Mouse (Mus musculus): ENCODE data around the gene Ston2. TPM values are rescaled to one million over a fixed set of nuclear protein-coding genes. Genes with fewer than 3 reads are reported as not detected.

Gene Ston2
- polyA plus RNA-seq, 1 experiment from 2014 or later, result 6.8 TPM

- ATAC-seq (ENCODE audit: low read depth), result no peak
- 52% methylated on average over 7 of the region's 7 CpGs for WGBS
- no peak overlapping the region for H3K27ac ChIP-seq (replicated peaks)
Measured at GRCm38 (mm10) chr12:91640712-91641111, 147.5 kb downstream of the Ston2 start.

GRCm38 (mm10) chr12:91638351-91638750, 149.8 kb downstream of the Ston2 start:
- no peak overlapping the region for H3K9ac ChIP-seq
- H3K27ac ChIP-seq (replicated peaks), result no peak overlapping the region
- H3K4me1 ChIP-seq (replicated peaks), result peaks cover 23% of the 10 kb centered on the region
- H3K4me3 ChIP-seq, result no peak overlapping the region
- no peak for ATAC-seq (ENCODE audit: low read depth)
- H3K27me3 ChIP-seq, result no peaks in the 10 kb centered on the region
- H3K4me2 ChIP-seq, result no peak overlapping the region
- WGBS, result 83% methylated on average over 3 of the region's 3 CpGs
- no peaks in the 10 kb centered on the region for H3K9me3 ChIP-seq
- no peaks in the 10 kb centered on the region for H3K36me3 ChIP-seq

More at GRCm38 (mm10) chr12:91640712-91641111, 147.5 kb downstream of the Ston2 start:
- no peak overlapping the region for H3K4me2 ChIP-seq
- no peaks in the 10 kb centered on the region for H3K36me3 ChIP-seq
- H3K4me3 ChIP-seq, result no peak overlapping the region
- H3K4me1 ChIP-seq (replicated peaks), result peaks cover 24% of the 10 kb centered on the region
- H3K27me3 ChIP-seq, result no peaks in the 10 kb centered on the region
- H3K9me3 ChIP-seq, result no peaks in the 10 kb centered on the region
- H3K9ac ChIP-seq, result no peak overlapping the region

- 48% methylated on average over 12 of the region's 12 CpGs for WGBS
- peaks cover 14% of the 10 kb centered on the region for H3K4me1 ChIP-seq (replicated peaks)
- no peak overlapping the region for H3K4me2 ChIP-seq
- H3K9ac ChIP-seq, result no peak overlapping the region
- no peaks in the 10 kb centered on the region for H3K36me3 ChIP-seq
- no peaks in the 10 kb centered on the region for H3K27me3 ChIP-seq
- H3K9me3 ChIP-seq, result 0 out of 2 replicates have a peak, but pooled peaks cover 3% of the 10 kb centered on the region
- ATAC-seq (ENCODE audit: low read depth), result no peak
- H3K27ac ChIP-seq (replicated peaks), result no peak overlapping the region
- no peak overlapping the region for H3K4me3 ChIP-seq
Measured at GRCm38 (mm10) chr12:91637136-91637909, 150.9 kb downstream of the Ston2 start.

GRCm38 (mm10) chr12:91626482-91626881, 161.7 kb downstream of the Ston2 start:
- Histone ChIP-seq H3K4me3 (no peak overlapping the region), H3K4me2 (no peak overlapping the region), H3K27ac (replicated peaks) (no peak overlapping the region), H3K9me3 (no peaks in the 10 kb centered on the region), H3K27me3 (no peaks in the 10 kb centered on the region), H3K9ac (no peak overlapping the region), H3K36me3 (no peaks in the 10 kb centered on the region), H3K4me1 (replicated peaks) (no peaks in the 10 kb centered on the region)
- 90% methylated on average over 5 of the region's 5 CpGs for WGBS
- no peak for ATAC-seq (ENCODE audit: low read depth)

GRCm38 (mm10) chr12:91625013-91625412, 163.2 kb downstream of the Ston2 start:
- H3K36me3 ChIP-seq, result no peaks in the 10 kb centered on the region
- 76% methylated on average over 1 of the region's 1 CpGs for WGBS
- no peak overlapping the region for H3K27ac ChIP-seq (replicated peaks)
- no peaks in the 10 kb centered on the region for H3K27me3 ChIP-seq
- no peak overlapping the region for H3K4me3 ChIP-seq
- no peaks in the 10 kb centered on the region for H3K4me1 ChIP-seq (replicated peaks)
- no peak overlapping the region for H3K4me2 ChIP-seq
- no peak overlapping the region for H3K9ac ChIP-seq
- ATAC-seq (ENCODE audit: low read depth), result no peak
- no peaks in the 10 kb centered on the region for H3K9me3 ChIP-seq

- no peaks in the 10 kb centered on the region for H3K9me3 ChIP-seq
- H3K27ac ChIP-seq (replicated peaks), result no peak overlapping the region
- no peak overlapping the region for H3K4me2 ChIP-seq
- H3K36me3 ChIP-seq, result no peaks in the 10 kb centered on the region
- H3K9ac ChIP-seq, result no peak overlapping the region
- ATAC-seq (ENCODE audit: low read depth), result no peak
- H3K27me3 ChIP-seq, result no peaks in the 10 kb centered on the region
- 77% methylated on average over 5 of the region's 5 CpGs for WGBS
- no peaks in the 10 kb centered on the region for H3K4me1 ChIP-seq (replicated peaks)
- H3K4me3 ChIP-seq, result no peak overlapping the region
Measured at GRCm38 (mm10) chr12:91609425-91609824, 178.8 kb downstream of the Ston2 start.

- Histone ChIP-seq H3K36me3 (no peaks in the 10 kb centered on the region), H3K4me1 (replicated peaks) (no peaks in the 10 kb centered on the region), H3K27me3 (no peaks in the 10 kb centered on the region), H3K9ac (no peak overlapping the region), H3K9me3 (no peaks in the 10 kb centered on the region), H3K4me2 (no peak overlapping the region), H3K4me3 (no peak overlapping the region), H3K27ac (replicated peaks) (no peak overlapping the region)
- ATAC-seq (ENCODE audit: low read depth), result no peak
- 12% methylated on average over 7 of the region's 7 CpGs for WGBS
Measured at GRCm38 (mm10) chr12:91607678-91608077, 180.5 kb downstream of the Ston2 start.

GRCm38 (mm10) chr12:91606651-91607050, 181.5 kb downstream of the Ston2 start:
- Histone ChIP-seq H3K9ac (no peak overlapping the region), H3K27me3 (no peaks in the 10 kb centered on the region), H3K4me1 (replicated peaks) (no peaks in the 10 kb centered on the region), H3K4me3 (no peak overlapping the region), H3K36me3 (no peaks in the 10 kb centered on the region), H3K9me3 (no peaks in the 10 kb centered on the region), H3K27ac (replicated peaks) (no peak overlapping the region), H3K4me2 (no peak overlapping the region)
- WGBS, result 91% methylated on average over 13 of the region's 13 CpGs
- ATAC-seq (ENCODE audit: low read depth), result no peak

- no peaks in the 10 kb centered on the region for H3K36me3 ChIP-seq
- no peak for ATAC-seq (ENCODE audit: low read depth)
- no peaks in the 10 kb centered on the region for H3K9me3 ChIP-seq
- H3K27ac ChIP-seq (replicated peaks), result no peak overlapping the region
- no peak overlapping the region for H3K4me2 ChIP-seq
- no peak overlapping the region for H3K4me3 ChIP-seq
- 69% methylated on average over 6 of the region's 6 CpGs for WGBS
- no peak overlapping the region for H3K9ac ChIP-seq
- H3K27me3 ChIP-seq, result no peaks in the 10 kb centered on the region
- H3K4me1 ChIP-seq (replicated peaks), result no peaks in the 10 kb centered on the region
Measured at GRCm38 (mm10) chr12:91604600-91604999, 183.6 kb downstream of the Ston2 start.

GRCm38 (mm10) chr12:91592128-91592527, 196.1 kb downstream of the Ston2 start:
- no peak for ATAC-seq (ENCODE audit: low read depth)
- Histone ChIP-seq H3K4me1 (replicated peaks) (peaks cover 13% of the 10 kb centered on the region), H3K9me3 (no peaks in the 10 kb centered on the region), H3K36me3 (no peaks in the 10 kb centered on the region), H3K9ac (no peak overlapping the region), H3K27me3 (no peaks in the 10 kb centered on the region), H3K27ac (replicated peaks) (no peak overlapping the region), H3K4me2 (no peak overlapping the region), H3K4me3 (no peak overlapping the region)
- 97% methylated on average over 3 of the region's 3 CpGs for WGBS

GRCm38 (mm10) chr12:91591191-91591590, 197.0 kb downstream of the Ston2 start:
- Histone ChIP-seq H3K27ac (replicated peaks) (peak overlapping the region; percentile 100; the same call in 1 of the 2 replicates), H3K4me2 (peak overlapping the region; percentile 64), H3K27me3 (no peaks in the 10 kb centered on the region), H3K4me3 (peak overlapping the region; percentile 89), H3K36me3 (no peaks in the 10 kb centered on the region), H3K9me3 (no peaks in the 10 kb centered on the region), H3K9ac (peak overlapping the region; percentile 81), H3K4me1 (replicated peaks) (peaks cover 20% of the 10 kb centered on the region)
- WGBS, result 93% methylated on average over 1 of the region's 1 CpGs
- no peak for ATAC-seq (ENCODE audit: low read depth)

GRCm38 (mm10) chr12:91590716-91591115, 197.5 kb downstream of the Ston2 start:
- ATAC-seq (ENCODE audit: low read depth), result no peak
- Histone ChIP-seq H3K4me3 (peak overlapping the region; percentile 89), H3K9ac (peak overlapping the region; percentile 81), H3K9me3 (no peaks in the 10 kb centered on the region), H3K4me1 (replicated peaks) (peaks cover 20% of the 10 kb centered on the region), H3K4me2 (peak overlapping the region; percentile 64), H3K36me3 (peaks cover 3% of the 10 kb centered on the region), H3K27me3 (no peaks in the 10 kb centered on the region), H3K27ac (replicated peaks) (peak overlapping the region; percentile 100)
- WGBS, result 33% methylated on average over 6 of the region's 6 CpGs

Measured in neural tube, embryonic 13.5 days (tissue).